Mouse (Mus musculus) heart, embryonic 15.5 days (tissue): ENCODE measurements at regions not wholly inside any gene's neighbourhood (a gene's known extent, or its start where the extent isn't known, plus 50 kb on each side); places are given as distances from the start of the nearest gene placed in this dataset.

Experiments used
- ATAC-seq: fragments of 200-750 bp; cut with Nextera tagmentation; replicated peaks from 2 replicates; pipeline ENCODE4 v1.8.0; 2017; ENCODE audit warnings: low read depth, moderate TSS enrichment; ENCODE audit not compliant: insufficient number of reproducible peaks, insufficient read depth, low FRiP score
- H3K27ac ChIP-seq: fragments of 300-500 bp; sonication (generic); 2 replicates; pipeline ENCODE4 v1.5.1; 2015; ENCODE audit warnings: mild to moderate bottlenecking, inconsistent platforms
- H3K27me3 ChIP-seq: fragments of 300-500 bp; sonication (generic); 2 replicates; pipeline ENCODE4 v1.6.1; 2015; ENCODE audit warnings: inconsistent platforms
- H3K36me3 ChIP-seq: fragments of 300-500 bp; sonication (generic); 2 replicates; pipeline ENCODE4 v1.6.1; 2015; ENCODE audit warnings: mild to moderate bottlenecking, inconsistent platforms
- H3K4me1 ChIP-seq: fragments of 300-500 bp; sonication (generic); replicated peaks from 2 replicates; pipeline ENCODE4 v1.6.1; 2015; ENCODE audit warnings: inconsistent platforms
- H3K4me2 ChIP-seq: fragments of 300-500 bp; sonication (generic); 2 replicates; pipeline ENCODE4 v1.6.1; 2015; ENCODE audit warnings: inconsistent platforms, mild to moderate bottlenecking, moderate library complexity
- H3K4me3 ChIP-seq: fragments of 300-500 bp; sonication (generic); 2 replicates; pipeline ENCODE4 v1.5.1; 2015; ENCODE audit warnings: mild to moderate bottlenecking, inconsistent platforms
- H3K9ac ChIP-seq: fragments of 300-500 bp; sonication (generic); 2 replicates; pipeline ENCODE4 v1.6.1; 2015; ENCODE audit warnings: mild to moderate bottlenecking, inconsistent platforms
- H3K9me3 ChIP-seq: fragments of 300-500 bp; sonication (generic); replicated peaks from 2 replicates; pipeline ENCODE4 v1.6.1; 2016; ENCODE audit warnings: inconsistent platforms
- WGBS: fragments of 180-500 bp; shearing (Covaris S2); methylation state at CpG from one replicate; pipeline ENCODE4 v1.1.7; 2015; ENCODE audit warnings: mixed read lengths; 5-methylcytosine and 5-hydroxymethylcytosine counted together

DNA sequence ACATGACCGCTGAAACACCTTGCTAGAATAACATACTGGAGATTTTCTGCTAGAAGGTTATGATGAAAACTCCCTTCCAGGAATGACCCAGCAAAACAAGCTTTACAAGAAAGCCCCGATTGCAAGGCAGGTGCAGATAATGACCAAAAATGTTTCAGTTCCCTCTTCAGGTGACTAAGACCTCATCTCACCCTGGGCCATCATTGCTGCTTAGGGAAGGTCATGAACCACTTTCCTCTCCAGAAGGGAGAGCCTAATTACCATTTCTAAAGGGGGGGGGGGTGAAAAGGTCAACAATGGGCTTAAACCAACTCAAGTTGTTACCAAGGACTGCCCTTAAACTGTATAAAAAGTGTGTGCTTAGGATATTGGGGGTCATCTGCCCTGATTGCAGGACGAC, 59.8 kb upstream of the Speer4c start:
- WGBS = 46% methylated on average over 3 of the region's 3 CpGs
- Histone ChIP-seq H3K4me3 (no peak overlapping the region), H3K4me1 (no peaks in the 10 kb centered on the region), H3K36me3 (no peaks in the 10 kb centered on the region), H3K9ac (no peak overlapping the region), H3K4me2 (no peak overlapping the region), H3K9me3 (no peaks in the 10 kb centered on the region), H3K27ac (no peak overlapping the region), H3K27me3 (no peaks in the 10 kb centered on the region)
- no peak for ATAC-seq

DNA sequence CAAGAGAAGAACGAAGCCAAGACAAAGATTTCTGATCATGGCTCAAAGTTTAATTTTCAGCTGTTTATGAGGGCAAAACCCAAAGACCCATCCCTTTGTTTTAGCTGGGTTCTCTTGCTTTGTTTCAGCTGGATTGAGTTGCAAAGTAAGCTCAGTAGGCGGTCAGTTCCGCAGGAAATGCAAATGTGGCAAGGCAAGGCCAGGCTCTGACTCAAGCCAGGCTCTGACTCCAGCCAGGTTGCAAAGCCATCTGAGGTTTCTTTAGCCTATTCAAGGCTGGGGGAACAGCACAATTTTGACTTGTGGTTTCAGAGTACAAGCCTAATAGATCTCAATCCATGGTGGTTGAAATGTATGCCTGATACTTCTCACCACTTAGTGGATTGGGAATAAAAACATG, 60.5 kb upstream of the Speer4c start:
- no peaks in the 10 kb centered on the region for H3K36me3 ChIP-seq
- H3K4me1 ChIP-seq = no peaks in the 10 kb centered on the region
- H3K4me3 ChIP-seq = no peak overlapping the region
- no peak overlapping the region for H3K27ac ChIP-seq
- ATAC-seq = no peak
- no peaks in the 10 kb centered on the region for H3K27me3 ChIP-seq
- no peaks in the 10 kb centered on the region for H3K9me3 ChIP-seq
- no peak overlapping the region for H3K4me2 ChIP-seq
- no peak overlapping the region for H3K9ac ChIP-seq
- 33% methylated on average over 3 of the region's 3 CpGs for WGBS

DNA sequence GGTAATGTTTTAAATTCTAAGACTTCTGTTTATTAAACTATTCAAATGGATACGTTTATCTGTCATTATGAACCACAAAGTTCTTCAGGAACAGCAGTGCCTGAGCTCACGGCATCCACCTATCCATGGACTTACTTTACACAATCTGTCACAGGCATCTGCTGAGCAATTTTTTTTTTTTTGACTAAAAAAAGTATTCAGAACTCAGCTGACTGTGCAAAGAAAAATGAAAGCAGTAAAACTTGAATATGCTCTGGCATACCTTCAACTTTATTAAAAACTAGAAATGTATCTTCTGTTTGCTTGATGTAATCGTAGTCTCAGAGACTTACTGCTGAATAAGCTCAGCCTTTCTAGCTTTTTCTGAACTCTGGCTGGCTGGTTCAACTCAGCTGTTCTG, 62.0 kb upstream of the Speer4c start:
- Histone ChIP-seq H3K9ac (no peak overlapping the region), H3K9me3 (no peaks in the 10 kb centered on the region), H3K4me1 (no peaks in the 10 kb centered on the region), H3K27ac (no peak overlapping the region), H3K4me3 (no peak overlapping the region), H3K27me3 (no peaks in the 10 kb centered on the region), H3K36me3 (no peaks in the 10 kb centered on the region), H3K4me2 (no peak overlapping the region)
- 72% methylated on average over 3 of the region's 3 CpGs for WGBS
- ATAC-seq = no peak

DNA sequence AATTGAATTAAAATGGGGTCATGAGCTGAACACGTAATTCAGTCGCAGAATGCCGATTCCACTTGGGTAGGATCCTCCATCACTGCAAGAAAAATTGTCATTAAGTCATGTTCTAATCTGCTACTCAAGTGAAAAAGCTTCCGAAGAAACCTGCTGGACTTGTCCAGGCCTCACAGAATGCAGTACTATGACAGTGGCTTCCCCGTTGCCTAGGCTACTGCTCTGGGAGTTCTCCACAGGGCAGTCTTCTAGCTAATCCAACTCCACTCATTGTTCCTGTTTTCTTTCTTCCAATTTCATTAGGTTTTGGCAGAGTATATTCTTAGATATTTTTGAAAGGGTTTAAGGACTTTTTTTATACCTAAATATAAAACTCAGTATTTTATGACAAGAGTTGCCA, 89.5 kb upstream of the Speer4c start:
- Histone ChIP-seq H3K9me3 (no peaks in the 10 kb centered on the region), H3K4me3 (no peak overlapping the region), H3K27me3 (no peaks in the 10 kb centered on the region), H3K9ac (no peak overlapping the region), H3K4me1 (no peaks in the 10 kb centered on the region), H3K4me2 (no peak overlapping the region), H3K36me3 (no peaks in the 10 kb centered on the region), H3K27ac (no peak overlapping the region)
- ATAC-seq = no peak
- 80% methylated on average over 5 of the region's 5 CpGs for WGBS

DNA sequence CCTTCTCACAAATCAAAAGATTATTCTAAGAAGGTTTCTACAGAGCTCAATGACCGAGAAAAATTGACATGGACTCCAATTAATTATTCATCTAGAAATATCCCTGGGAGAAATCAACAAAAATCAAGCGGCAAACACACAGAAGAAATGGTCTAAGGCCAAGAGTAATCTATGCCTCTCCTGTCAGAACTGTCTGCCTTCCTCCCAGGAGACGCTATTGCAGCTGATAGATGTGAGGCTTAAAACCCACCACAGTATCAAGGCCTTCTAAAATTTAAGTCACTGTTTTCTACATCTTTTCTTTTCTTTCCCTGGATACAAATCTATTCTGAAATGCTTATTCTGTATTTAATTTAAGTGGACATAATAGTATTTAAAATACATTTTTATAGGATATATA, 102.8 kb upstream of the Speer4c start:
- Histone ChIP-seq H3K36me3 (no peaks in the 10 kb centered on the region), H3K9ac (no peak overlapping the region), H3K27ac (no peak overlapping the region), H3K27me3 (no peaks in the 10 kb centered on the region), H3K4me1 (no peaks in the 10 kb centered on the region), H3K4me2 (no peak overlapping the region), H3K4me3 (no peak overlapping the region), H3K9me3 (no peaks in the 10 kb centered on the region)
- WGBS = 68% methylated on average over 3 of the region's 3 CpGs
- ATAC-seq = no peak

DNA sequence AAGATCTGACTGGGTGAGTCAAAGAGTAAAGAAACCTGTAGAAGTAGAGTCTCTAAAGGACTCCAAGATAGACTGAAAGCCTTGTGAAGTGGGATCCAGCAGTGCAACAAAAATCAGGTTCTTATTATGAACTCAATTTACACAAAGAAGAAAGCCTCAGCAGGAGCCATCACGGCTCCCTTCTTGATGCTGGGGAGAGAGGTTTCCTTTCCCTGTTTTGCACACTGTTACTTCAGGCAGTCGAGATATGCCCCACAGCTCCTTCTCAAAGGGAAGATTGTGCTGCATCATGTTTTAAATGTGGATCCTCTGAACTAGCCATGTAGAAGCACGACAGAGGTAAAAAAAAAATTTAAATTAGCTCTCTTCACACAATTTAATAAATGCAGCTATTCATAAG, 103.3 kb upstream of the Speer4c start:
- 56% methylated on average over 3 of the region's 3 CpGs for WGBS

DNA sequence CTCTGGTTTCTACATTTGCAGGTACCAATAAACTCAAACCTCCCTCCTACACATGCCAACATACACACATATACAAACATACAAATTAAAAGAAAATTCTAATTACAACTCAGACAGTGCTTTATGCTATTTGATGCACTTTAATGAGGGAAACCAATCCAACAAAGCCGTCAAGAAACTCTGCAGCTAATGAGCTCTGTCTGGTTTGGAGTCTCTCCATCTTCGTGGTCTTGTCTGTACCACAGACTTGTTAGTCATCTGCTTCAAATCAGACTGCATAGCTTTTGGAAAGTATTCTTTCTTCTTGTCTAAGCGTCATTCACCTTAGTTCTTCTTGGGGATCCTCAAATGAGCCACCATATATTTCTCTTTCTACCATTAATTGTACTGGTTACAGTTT, 108.9 kb upstream of the Speer4c start:
- H3K27me3 ChIP-seq = no peaks in the 10 kb centered on the region
- H3K27ac ChIP-seq = no peak overlapping the region
- H3K36me3 ChIP-seq = no peaks in the 10 kb centered on the region
- no peak overlapping the region for H3K4me2 ChIP-seq
- no peaks in the 10 kb centered on the region for H3K9me3 ChIP-seq
- no peak for ATAC-seq
- H3K4me3 ChIP-seq = no peak overlapping the region
- 78% methylated on average over 3 of the region's 3 CpGs for WGBS
- no peaks in the 10 kb centered on the region for H3K4me1 ChIP-seq
- no peak overlapping the region for H3K9ac ChIP-seq

More for the DNA sequence above, 103.3 kb upstream of the Speer4c start:
- no peaks in the 10 kb centered on the region for H3K36me3 ChIP-seq
- H3K27ac ChIP-seq = no peak overlapping the region
- no peak overlapping the region for H3K4me3 ChIP-seq
- H3K27me3 ChIP-seq = no peaks in the 10 kb centered on the region
- no peak overlapping the region for H3K4me2 ChIP-seq
- no peaks in the 10 kb centered on the region for H3K4me1 ChIP-seq
- ATAC-seq = no peak
- H3K9ac ChIP-seq = no peak overlapping the region
- no peaks in the 10 kb centered on the region for H3K9me3 ChIP-seq

DNA sequence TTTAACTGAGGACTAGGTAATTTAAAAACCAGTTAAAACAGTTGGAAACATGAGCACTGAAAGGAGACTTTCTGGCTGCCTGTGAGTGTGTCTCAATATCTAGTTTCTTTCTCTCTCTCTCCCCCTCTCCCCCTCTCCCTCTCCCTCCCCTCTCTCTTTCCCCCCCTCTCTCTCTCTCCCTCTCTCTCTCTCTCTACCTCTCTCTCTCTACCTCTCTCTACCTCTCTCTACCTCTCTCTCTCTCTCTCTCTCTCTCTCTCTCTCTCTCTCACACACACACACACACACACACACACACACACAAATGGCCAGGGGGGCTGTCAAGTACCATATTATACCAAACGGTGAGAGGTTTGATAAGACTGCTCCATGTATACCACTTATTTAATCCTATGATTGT, 103.0 kb upstream of the Cacna2d1 start:
- Histone ChIP-seq H3K9ac (no peak overlapping the region), H3K4me3 (no peak overlapping the region), H3K36me3 (no peaks in the 10 kb centered on the region), H3K27ac (no peak overlapping the region), H3K4me1 (no peaks in the 10 kb centered on the region), H3K4me2 (no peak overlapping the region), H3K9me3 (no peaks in the 10 kb centered on the region), H3K27me3 (no peaks in the 10 kb centered on the region)
- WGBS = 56% methylated on average over 1 of the region's 1 CpGs
- ATAC-seq = no peak

DNA sequence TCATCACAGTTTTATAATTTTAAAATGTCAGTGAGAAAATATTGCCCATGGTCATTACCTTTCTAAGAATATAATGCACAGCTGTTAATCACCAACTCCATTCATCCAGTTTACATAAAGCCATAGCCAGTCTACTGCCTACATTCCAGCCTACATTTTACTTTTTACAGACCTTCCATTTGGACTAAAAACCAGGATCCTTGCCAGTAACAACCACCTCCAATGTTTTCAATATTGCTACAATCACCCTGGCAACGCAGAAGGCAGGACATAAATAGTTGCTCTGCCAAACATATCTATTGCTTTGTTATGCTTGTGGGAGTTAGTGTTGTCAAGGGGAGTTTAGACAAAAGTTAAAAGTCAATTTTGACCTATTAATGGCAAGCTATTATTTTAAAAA, 102.2 kb upstream of the Cacna2d1 start:
- Histone ChIP-seq H3K27me3 (no peaks in the 10 kb centered on the region), H3K4me1 (no peaks in the 10 kb centered on the region), H3K27ac (no peak overlapping the region), H3K36me3 (no peaks in the 10 kb centered on the region), H3K4me2 (no peak overlapping the region), H3K4me3 (no peak overlapping the region), H3K9ac (no peak overlapping the region), H3K9me3 (no peaks in the 10 kb centered on the region)
- ATAC-seq = no peak
- 63% methylated on average over 1 of the region's 1 CpGs for WGBS

DNA sequence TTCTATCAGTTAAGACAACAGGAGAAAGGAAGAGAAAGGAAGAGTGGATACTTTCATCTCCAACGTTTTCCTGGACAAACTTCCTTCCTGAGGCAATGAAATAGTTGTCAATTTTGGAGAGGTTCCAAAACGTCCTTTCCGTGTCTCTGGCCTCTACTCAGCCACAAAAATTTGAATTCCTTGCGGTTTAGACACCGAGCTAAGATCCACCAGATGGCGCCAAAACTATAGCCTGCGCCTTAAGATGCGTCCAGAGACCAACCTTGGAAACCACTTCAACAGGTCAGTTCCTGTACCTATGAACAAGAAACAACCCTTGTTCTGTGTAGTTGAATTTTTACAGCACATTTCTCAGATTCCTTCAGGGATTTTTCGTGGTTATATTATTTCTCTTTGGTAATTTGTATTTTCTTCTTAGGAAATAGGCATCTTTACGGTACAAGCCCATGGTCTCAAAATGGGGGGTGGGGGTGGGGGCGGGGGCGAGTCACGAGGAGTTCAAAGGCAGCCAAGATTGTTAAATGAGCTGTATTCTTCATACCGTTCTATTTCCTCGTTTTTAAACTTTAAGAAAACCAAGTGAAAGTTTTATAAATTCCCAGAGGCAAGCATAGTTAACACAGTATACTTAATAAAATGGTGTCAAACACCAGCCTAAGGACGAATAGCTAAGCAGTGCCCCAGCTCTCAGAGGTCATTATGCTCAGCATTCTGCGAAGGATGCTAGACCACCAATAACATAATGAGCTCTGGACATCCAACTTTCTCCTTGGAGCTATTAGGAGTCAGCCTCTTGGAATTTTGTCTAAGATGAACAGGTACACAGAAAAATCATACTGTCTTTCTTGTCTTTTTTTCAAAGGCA, 96.2 kb upstream of the Cacna2d1 start:
- no peaks in the 10 kb centered on the region for H3K4me1 ChIP-seq
- 0 out of 2 replicates have a peak overlapping the region, but pooled peaks have one; percentile 23 for H3K4me2 ChIP-seq
- no peak overlapping the region for H3K9ac ChIP-seq
- H3K27me3 ChIP-seq = no peaks in the 10 kb centered on the region
- ATAC-seq = no peak; the same call in 1 of the 2 replicates
- no peaks in the 10 kb centered on the region for H3K36me3 ChIP-seq
- no peak overlapping the region for H3K27ac ChIP-seq
- 31% methylated on average over 17 of the region's 17 CpGs for WGBS
- no peak overlapping the region for H3K4me3 ChIP-seq
- no peaks in the 10 kb centered on the region for H3K9me3 ChIP-seq

DNA sequence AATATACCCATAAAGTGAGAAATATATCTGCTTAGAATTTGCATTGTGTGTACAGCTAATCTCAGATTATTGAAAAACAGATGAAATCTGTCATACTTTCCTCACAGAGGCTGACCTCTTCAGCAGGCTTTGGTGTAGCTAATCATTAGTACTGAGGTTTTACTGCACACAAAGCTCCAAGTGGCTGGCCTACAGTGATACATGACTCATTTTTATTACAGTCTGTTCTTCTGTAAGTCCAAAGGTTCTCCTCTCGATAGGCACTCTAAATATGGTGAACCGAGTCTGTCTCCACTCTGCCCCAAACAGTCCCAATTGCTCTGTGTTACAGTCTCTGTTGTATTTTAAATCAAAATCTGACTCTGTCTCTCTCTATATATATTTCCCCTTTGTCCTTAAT, 87.7 kb upstream of the Cacna2d1 start:
- H3K9me3 ChIP-seq = no peaks in the 10 kb centered on the region
- H3K9ac ChIP-seq = no peak overlapping the region
- H3K27ac ChIP-seq = no peak overlapping the region
- no peaks in the 10 kb centered on the region for H3K4me1 ChIP-seq
- no peaks in the 10 kb centered on the region for H3K27me3 ChIP-seq
- no peak overlapping the region for H3K4me3 ChIP-seq
- WGBS = 77% methylated on average over 2 of the region's 2 CpGs
- H3K4me2 ChIP-seq = no peak overlapping the region
- no peaks in the 10 kb centered on the region for H3K36me3 ChIP-seq
- ATAC-seq = no peak

DNA sequence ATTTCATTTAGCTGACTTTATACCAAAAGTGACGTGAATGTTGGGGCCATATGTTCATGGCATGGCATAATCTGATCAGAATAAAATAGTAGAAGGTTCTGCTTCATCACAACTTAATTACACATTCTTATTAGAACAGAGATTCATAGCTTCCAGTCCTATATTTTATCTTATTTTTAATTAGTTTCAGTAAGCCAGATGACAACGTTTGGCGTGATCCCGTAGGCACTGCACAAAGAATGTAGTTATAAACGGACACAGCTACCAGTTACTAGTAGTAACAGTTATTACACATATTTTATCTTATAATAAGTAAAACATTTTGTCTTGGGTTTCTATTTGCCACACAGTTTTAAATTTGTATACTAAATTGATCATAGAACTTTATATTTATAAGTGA, 85.0 kb upstream of the Cacna2d1 start:
- Histone ChIP-seq H3K9ac (no peak overlapping the region), H3K9me3 (no peaks in the 10 kb centered on the region), H3K27me3 (no peaks in the 10 kb centered on the region), H3K4me2 (no peak overlapping the region), H3K36me3 (no peaks in the 10 kb centered on the region), H3K27ac (no peak overlapping the region), H3K4me3 (no peak overlapping the region), H3K4me1 (no peaks in the 10 kb centered on the region)
- ATAC-seq = no peak
- 85% methylated on average over 5 of the region's 5 CpGs for WGBS
